Comparison of ENCODE assay signal across 10 mouse cellular contexts in the genomic region with DNA sequence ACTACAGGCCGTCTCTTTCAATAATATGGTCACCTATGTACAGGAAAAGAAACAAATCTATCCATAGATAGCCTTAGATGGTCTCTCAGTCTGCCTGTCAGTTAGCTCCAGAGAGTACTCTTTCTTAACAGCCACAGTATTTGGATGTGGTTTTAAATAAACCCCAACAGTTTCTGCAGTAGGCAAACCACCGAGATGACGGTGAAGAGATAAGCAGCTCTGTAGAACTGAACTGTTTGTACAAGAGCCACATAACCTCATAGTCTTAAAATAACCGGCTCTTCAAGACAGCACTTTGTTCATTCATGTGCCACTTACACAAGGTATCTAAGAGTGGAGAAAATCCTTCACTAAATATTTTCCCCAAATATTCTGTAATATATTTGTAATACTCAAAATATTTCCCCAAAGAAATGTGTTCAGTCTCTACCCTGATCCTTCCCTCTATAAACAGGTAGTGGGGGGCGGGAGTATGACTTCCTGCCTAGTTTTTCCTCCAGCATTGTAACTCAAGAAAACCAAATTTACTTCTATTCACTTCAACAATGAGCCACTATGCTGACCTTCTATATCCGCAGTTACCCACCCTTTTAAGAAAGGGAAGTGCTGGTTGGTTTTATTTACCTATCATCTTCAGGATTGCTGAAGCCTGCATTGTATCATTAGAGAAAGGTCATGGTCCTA. TPM values are rescaled to one million over a fixed set of nuclear protein-coding genes. Genes with fewer than 3 reads are reported as not detected.
DNase-seq lines count a peak whose midpoint lies in the region; ATAC-seq and TF ChIP-seq lines count a peak whose summit lies in the region.
"Had no signal": no experiment of that assay in that cellular context is flagged by ENCODE, and none has a peak within 500 bp of the region (broad histone marks: within the 10 kb centered on the region; RNA-seq: fewer than 3 reads in every experiment).

No protein-coding gene starts in this region.

- TF ChIP-seq CTCF in C2C12 (IDR thresholded peaks at IDR 0.05; ENCODE audit: control insufficient read depth, insufficient read depth, insufficient read length), result no peak

- no peak overlapping the region for H3K4me3 ChIP-seq in C2C12 (ENCODE audit: insufficient read depth, poor library complexity, severe bottlenecking)
- H3K4me3 ChIP-seq: forebrain, embryonic 15.5 days had no signal

- no peaks in the 10 kb centered on the region for H3K79me2 ChIP-seq in C2C12 (ENCODE audit: control insufficient read depth, insufficient read depth)

- no peaks in the 10 kb centered on the region for H3K27me3 ChIP-seq in C2C12 (ENCODE audit: control insufficient read depth, insufficient read depth, insufficient read length)
- H3K27me3 ChIP-seq: forebrain, embryonic 15.5 days had no signal

- H3K79me3 ChIP-seq in C2C12 (ENCODE audit: low read depth), result no peaks in the 10 kb centered on the region

- intact Hi-C loops in heart, postnatal 10 days (cut with DNase I), result no loop called here
- intact Hi-C loops in left cerebral cortex, postnatal 10 days (cut with DNase I), result loop anchor here (10.0 kb wide), 1 partner anchor 776 kb away; no protein-coding TSS in a partner anchor

- H3ac ChIP-seq in C2C12 (ENCODE audit: control insufficient read depth, insufficient read length, low read depth), result no peak overlapping the region

- no peak for DNase-seq in frontal cortex, adult 2 months (ENCODE audit: extremely low spot score in 1 of 2, low spot score in 1 of 2)
- peak; percentile 22 to 30 for DNase-seq in heart, postnatal 10 days
- DNase-seq in naive thymus-derived CD4-positive, alpha-beta T cell, adult 2 months (ENCODE audit: low read depth), result peak; percentile 84
- no peak for DNase-seq in adrenal gland, adult 18-20 months (ENCODE audit: low spot score in 2 of 2)
- no peak for DNase-seq in left cerebral cortex, postnatal 10 days (ENCODE audit: extremely low spot score in 1 of 2, low spot score in 2 of 2)
- no peak for DNase-seq in cerebellum, adult 11 months
- DNase-seq: adrenal gland, postnatal 14 days had no signal

- peaks cover 9% of the 10 kb centered on the region for H3K36me3 ChIP-seq in C2C12 (ENCODE audit: control insufficient read depth, insufficient read depth)

- ATAC-seq in frontal cortex, adult (ENCODE audit: low TSS enrichment), result peak; percentile 20; the same call in 1 of the 2 replicates
- ATAC-seq: forebrain, embryonic 15.5 days had no signal

TF ChIP-seq in C2C12, 6 proteins besides CTCF, POLR2A, EP300 and RAD21:
- TF ChIP-seq MYOG (IDR thresholded peaks at IDR 0.05; ENCODE audit: control insufficient read depth, extremely low read depth, insufficient read length) (no peak), USF1 (IDR thresholded peaks at IDR 0.05; ENCODE audit: low read depth) (peak; percentile 58)

RNA-seq across cellular contexts. Expression of a gene that starts 12.3 kb away (rescaled TPM):
- polyA plus RNA-seq in frontal cortex, adult 2 months (2012; rRNA removed), result 16.0 and 16.4 TPM in 2 replicates
- 15.8 TPM for polyA plus RNA-seq in C2C12 (2012; fragmentation: generic; extraction: Trizol)
- 10 to 100 TPM; 27.1 to 31.0 TPM for total RNA-seq in heart, postnatal 10 days (2021)
- total RNA-seq in adrenal gland, adult 18-20 months (2021), result 10 to 100 TPM; 31.5 to 37.1 TPM
- 10 to 100 TPM; 18.6 to 20.3 TPM for total RNA-seq in left cerebral cortex, postnatal 10 days (2021)

Comparison
In these comparisons a context has a peak if more than half of its experiments do, and no peak if none do; other contexts are left out.
1. DNase-seq: peak in heart, postnatal 10 days (2 of 2) and naive thymus-derived CD4-positive, alpha-beta T cell, adult 2 months (single experiment); none in frontal cortex, adult 2 months (0 of 2), adrenal gland, adult 18-20 months (0 of 2), left cerebral cortex, postnatal 10 days (0 of 2) and cerebellum, adult 11 months (single experiment).